In the genomic region with DNA sequence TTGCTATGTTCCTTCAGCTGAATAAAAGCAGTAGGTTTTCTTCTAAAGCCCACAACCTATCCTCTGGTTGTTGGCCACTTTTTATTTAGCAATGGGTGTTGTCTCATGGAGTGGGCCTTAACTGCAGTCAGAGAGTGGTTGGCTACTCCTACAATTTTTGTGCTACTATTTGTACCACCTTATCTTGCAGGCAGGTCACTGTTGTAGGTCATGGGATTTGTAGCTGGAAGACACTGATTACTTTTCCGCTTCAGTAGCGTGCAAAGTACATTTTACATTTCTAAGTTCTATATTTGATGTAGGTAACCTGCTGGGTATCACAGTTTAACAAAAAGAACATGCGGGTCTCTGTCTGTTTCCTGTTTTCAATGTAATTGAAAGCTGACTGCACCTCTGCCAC, we compare ENCODE assay signal across 24 mouse cellular contexts. TPM values are rescaled to one million over a fixed set of nuclear protein-coding genes. Genes with fewer than 3 reads are reported as not detected.
DNase-seq lines count a peak whose midpoint lies in the region; ATAC-seq and TF ChIP-seq lines count a peak whose summit lies in the region.
"Had no signal": no experiment of that assay in that cellular context is flagged by ENCODE, and none has a peak within 500 bp of the region (broad histone marks: within the 10 kb centered on the region; RNA-seq: fewer than 3 reads in every experiment).

No protein-coding gene starts in this region.

- intact Hi-C loops in left cerebral cortex, adult 2 months (cut with DNase I): no loop called here

- no peak overlapping the region for H3K9ac ChIP-seq in kidney, embryonic 16.5 days (replicated peaks; ENCODE audit: low read length)
- no peak overlapping the region for H3K9ac ChIP-seq in heart, embryonic 12.5 days
- H3K9ac ChIP-seq in heart, embryonic 13.5 days: peak overlapping the region; percentile 16; the same call in 1 of the 2 replicates
- H3K9ac ChIP-seq in liver, embryonic 13.5 days: no peak overlapping the region
- H3K9ac ChIP-seq: forebrain, embryonic 15.5 days; hindbrain, embryonic 14.5 days; limb, embryonic 12.5 days; lung, embryonic 14.5 days; midbrain, embryonic 15.5 days; neural tube, embryonic 13.5 days had no signal

- 84% methylated on average over 3 of the region's 3 CpGs for WGBS in kidney, embryonic 16.5 days
- 49% methylated on average over 3 of the region's 3 CpGs for WGBS in heart, embryonic 12.5 days
- 51% methylated on average over 3 of the region's 3 CpGs for WGBS in heart, embryonic 13.5 days
- 71% methylated on average over 3 of the region's 3 CpGs for WGBS in liver, embryonic 13.5 days (ENCODE audit: insufficient replicate concordance)

- no peak overlapping the region for H3K4me3 ChIP-seq in kidney, embryonic 16.5 days (ENCODE audit: low read length)
- no peak overlapping the region for H3K4me3 ChIP-seq in heart, embryonic 12.5 days
- H3K4me3 ChIP-seq in heart, embryonic 13.5 days: no peak overlapping the region
- H3K4me3 ChIP-seq in liver, embryonic 13.5 days (replicated peaks): no peak overlapping the region
- H3K4me3 ChIP-seq in left cerebral cortex, adult 2 months: no peak overlapping the region
- H3K4me3 ChIP-seq: embryonic facial prominence, embryonic 10.5 days; forebrain, embryonic 15.5 days; limb, embryonic 12.5 days; midbrain, embryonic 15.5 days; neural tube, embryonic 13.5 days had no signal

- peaks cover 10% of the 10 kb centered on the region; the same call in 1 of the 2 replicates for H3K4me1 ChIP-seq in kidney, embryonic 16.5 days (ENCODE audit: insufficient read depth, low read length)
- H3K4me1 ChIP-seq in heart, embryonic 12.5 days (replicated peaks): peaks cover 14% of the 10 kb centered on the region
- peaks cover 26% of the 10 kb centered on the region for H3K4me1 ChIP-seq in heart, embryonic 13.5 days
- peaks cover 22% of the 10 kb centered on the region for H3K4me1 ChIP-seq in liver, embryonic 13.5 days (replicated peaks)
- H3K4me1 ChIP-seq: embryonic facial prominence, embryonic 10.5 days; forebrain, embryonic 15.5 days; limb, embryonic 12.5 days; midbrain, embryonic 15.5 days; neural tube, embryonic 13.5 days had no signal

- H3K27ac ChIP-seq in kidney, embryonic 16.5 days (ENCODE audit: low read length): 0 out of 2 replicates have a peak overlapping the region, but pooled peaks have one; percentile 12
- H3K27ac ChIP-seq in heart, embryonic 12.5 days (ENCODE audit: poor library complexity, severe bottlenecking): 0 out of 2 replicates have a peak overlapping the region, but pooled peaks have one; percentile 25
- peak overlapping the region; percentile 58 for H3K27ac ChIP-seq in heart, embryonic 13.5 days (replicated peaks)
- peak overlapping the region; percentile 3; the same call in 1 of the 2 replicates for H3K27ac ChIP-seq in liver, embryonic 13.5 days
- no peak overlapping the region for H3K27ac ChIP-seq in left cerebral cortex, adult 2 months
- H3K27ac ChIP-seq: embryonic facial prominence, embryonic 10.5 days; forebrain, embryonic 15.5 days; hindbrain, embryonic 14.5 days; kidney, postnatal 0 days; limb, embryonic 12.5 days; midbrain, embryonic 15.5 days; neural tube, embryonic 13.5 days; stomach, postnatal 0 days had no signal

- DNase-seq in kidney, postnatal 10 days: no peak
- no peak for DNase-seq in liver, embryonic 13.5 days
- no peak for DNase-seq in cerebellum, adult 18-20 months
- no peak for DNase-seq in left cerebral cortex, adult 2 months (ENCODE audit: extremely low spot score in 1 of 2, low spot score in 2 of 2)
- DNase-seq: adrenal gland, adult 2 months; cerebellum, adult 11 months; cerebellum, postnatal 10 days; gastrocnemius, postnatal 10 days; kidney, adult 18-20 months; lung, embryonic 14.5 days; lung, postnatal 36 days had no signal

- no peaks in the 10 kb centered on the region for H3K9me3 ChIP-seq in kidney, embryonic 16.5 days (ENCODE audit: low read length)
- 0 out of 2 replicates have a peak, but pooled peaks cover 3% of the 10 kb centered on the region for H3K9me3 ChIP-seq in heart, embryonic 12.5 days (replicated peaks)
- no peaks in the 10 kb centered on the region for H3K9me3 ChIP-seq in heart, embryonic 13.5 days
- H3K9me3 ChIP-seq in liver, embryonic 13.5 days (replicated peaks): no peaks in the 10 kb centered on the region
- H3K9me3 ChIP-seq: embryonic facial prominence, embryonic 10.5 days; forebrain, embryonic 15.5 days; limb, embryonic 12.5 days; midbrain, embryonic 15.5 days; neural tube, embryonic 13.5 days had no signal

- H3K36me3 ChIP-seq in kidney, embryonic 16.5 days (ENCODE audit: insufficient read depth, low read length): peaks cover 2% of the 10 kb centered on the region; the same call in 1 of the 2 replicates
- peaks cover 12% of the 10 kb centered on the region for H3K36me3 ChIP-seq in heart, embryonic 12.5 days
- peaks cover 15% of the 10 kb centered on the region for H3K36me3 ChIP-seq in heart, embryonic 13.5 days
- peaks cover 20% of the 10 kb centered on the region for H3K36me3 ChIP-seq in liver, embryonic 13.5 days
- H3K36me3 ChIP-seq: midbrain, embryonic 15.5 days had no signal

- no peak for TF ChIP-seq CTCF in left cerebral cortex, adult 2 months (IDR thresholded peaks at IDR 0.05)

- no peak overlapping the region for H3K4me2 ChIP-seq in kidney, embryonic 16.5 days (replicated peaks; ENCODE audit: low read depth, low read length)
- H3K4me2 ChIP-seq in heart, embryonic 12.5 days: no peak overlapping the region
- H3K4me2 ChIP-seq in heart, embryonic 13.5 days: peak overlapping the region; percentile 6; the same call in 1 of the 2 replicates
- H3K4me2 ChIP-seq in liver, embryonic 13.5 days: no peak overlapping the region
- H3K4me2 ChIP-seq: forebrain, embryonic 15.5 days; hindbrain, embryonic 14.5 days; limb, embryonic 12.5 days; lung, embryonic 14.5 days; midbrain, embryonic 15.5 days; neural tube, embryonic 13.5 days had no signal

- H3K27me3 ChIP-seq in kidney, embryonic 16.5 days (ENCODE audit: insufficient read depth, low read length): no peaks in the 10 kb centered on the region
- no peaks in the 10 kb centered on the region for H3K27me3 ChIP-seq in heart, embryonic 12.5 days (replicated peaks)
- H3K27me3 ChIP-seq in heart, embryonic 13.5 days (replicated peaks): no peaks in the 10 kb centered on the region
- no peaks in the 10 kb centered on the region for H3K27me3 ChIP-seq in liver, embryonic 13.5 days
- H3K27me3 ChIP-seq: forebrain, embryonic 15.5 days; limb, embryonic 12.5 days; midbrain, embryonic 15.5 days; neural tube, embryonic 13.5 days had no signal

- ATAC-seq in kidney, embryonic 16.5 days (ENCODE audit: low FRiP score, low TSS enrichment): no peak
- ATAC-seq in heart, embryonic 12.5 days (ENCODE audit: insufficient number of reproducible peaks, low FRiP score): no peak
- no peak for ATAC-seq in heart, embryonic 13.5 days (ENCODE audit: extremely low read depth, insufficient number of reproducible peaks, low FRiP score, low TSS enrichment)
- 0 out of 2 replicates have a peak, but pooled peaks have one; percentile 7 for ATAC-seq in liver, embryonic 13.5 days (ENCODE audit: low read depth)
- ATAC-seq: forebrain, embryonic 15.5 days; midbrain, embryonic 15.5 days had no signal

RNA-seq across cellular contexts. Expression of gene Herc4, which starts 15.7 kb away (rescaled TPM):
- polyA plus RNA-seq in kidney, embryonic 16.5 days (2015; fragmentation: Nextera tagmentation; extraction: Ambion mirVana): 39.7 and 43.0 TPM in 2 replicates
- polyA plus RNA-seq in heart, embryonic 12.5 days (2016; fragmentation: Nextera tagmentation; extraction: Ambion mirVana): 29.9 and 32.1 TPM in 2 replicates
- 25.7 and 27.1 TPM in 2 replicates for polyA plus RNA-seq in heart, embryonic 13.5 days (2015; fragmentation: Nextera tagmentation; extraction: Ambion mirVana)
- 23.9 and 30.0 TPM in 2 replicates for polyA plus RNA-seq in liver, embryonic 13.5 days (2015; fragmentation: Nextera tagmentation; extraction: Ambion mirVana)
- total RNA-seq in left cerebral cortex, adult 2 months (2021): 10 to 100 TPM; 52.7 to 54.9 TPM

RNA-seq across cellular contexts. Expression of gene Mypn, which starts 55.6 kb away (rescaled TPM):
- 0.10 and 0.18 TPM in 2 replicates for polyA plus RNA-seq in kidney, embryonic 16.5 days (2015; fragmentation: Nextera tagmentation; extraction: Ambion mirVana)
- 6.3 and 7.2 TPM in 2 replicates for polyA plus RNA-seq in heart, embryonic 12.5 days (2016; fragmentation: Nextera tagmentation; extraction: Ambion mirVana)
- polyA plus RNA-seq in heart, embryonic 13.5 days (2015; fragmentation: Nextera tagmentation; extraction: Ambion mirVana): 4.7 and 5.3 TPM in 2 replicates
- polyA plus RNA-seq in liver, embryonic 13.5 days (2015; fragmentation: Nextera tagmentation; extraction: Ambion mirVana): 0.06 and 0.07 TPM in 2 replicates
- 1 to 10 TPM; 3.0 to 3.2 TPM for total RNA-seq in left cerebral cortex, adult 2 months (2021)
- total RNA-seq: MEL had no signal
- polyA plus RNA-seq: embryonic facial prominence, embryonic 10.5 days; inflammation-experienced regulatory T-cells, adult 6 months; kidney, postnatal 0 days had no signal
